Mouse (Mus musculus) ovary, postnatal 10 days (tissue): Measurements from ENCODE around the gene Rcc2.

ENCODE experiments used
- DNase-seq: peaks from one replicate; pipeline ENCODE4 v3.0.0; 2022; ENCODE audit warnings: low spot score

The Rcc2 gene

GRCm38 (mm10) chr4:140763158-140763557, 62.8 kb downstream of the Rcc2 start:
- no peak for DNase-seq

DNA sequence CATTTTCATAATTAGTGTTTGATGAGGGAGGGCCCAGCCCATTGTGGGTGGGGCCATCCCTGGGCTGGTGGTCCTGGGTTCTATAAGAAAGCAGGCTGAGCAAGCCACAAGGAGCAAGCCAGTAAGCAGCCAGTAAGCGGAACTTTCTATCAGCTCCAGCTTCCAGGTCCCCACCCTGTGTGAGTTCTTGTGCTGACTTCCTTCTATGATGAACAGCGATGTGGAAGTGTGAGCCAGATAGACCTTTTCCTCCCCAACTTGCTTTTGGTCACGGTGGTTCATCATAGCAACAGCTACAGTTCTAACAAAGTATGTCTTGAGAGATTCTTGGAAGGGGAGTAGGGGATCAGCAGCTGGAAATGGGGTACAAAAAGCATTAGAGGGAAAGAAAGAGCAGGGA, 65.6 kb downstream of the Rcc2 start:
- no peak for DNase-seq

DNA sequence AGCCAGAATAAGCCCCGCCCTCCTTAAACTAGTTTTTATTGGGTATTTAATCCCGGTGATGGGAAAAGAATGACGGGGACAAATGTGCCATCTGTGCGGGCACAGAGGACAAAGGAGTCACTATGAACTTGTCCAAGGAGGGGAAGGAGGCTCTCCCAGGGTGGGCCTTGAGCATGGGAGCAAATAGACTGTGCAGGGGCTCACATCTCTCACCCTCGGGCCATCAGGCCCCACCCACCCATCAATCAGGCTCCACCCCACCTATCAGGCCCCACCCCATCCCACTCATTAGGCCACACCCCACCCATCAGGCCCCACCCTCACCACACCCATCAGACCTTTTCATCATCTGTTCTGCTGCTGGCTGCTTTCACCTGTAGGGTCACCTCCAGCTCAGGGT, 68.6 kb downstream of the Rcc2 start:
- DNase-seq, result no peak

GRCm38 (mm10) chr4:140770433-140770832, 70.1 kb downstream of the Rcc2 start:
- DNase-seq, result no peak

DNA sequence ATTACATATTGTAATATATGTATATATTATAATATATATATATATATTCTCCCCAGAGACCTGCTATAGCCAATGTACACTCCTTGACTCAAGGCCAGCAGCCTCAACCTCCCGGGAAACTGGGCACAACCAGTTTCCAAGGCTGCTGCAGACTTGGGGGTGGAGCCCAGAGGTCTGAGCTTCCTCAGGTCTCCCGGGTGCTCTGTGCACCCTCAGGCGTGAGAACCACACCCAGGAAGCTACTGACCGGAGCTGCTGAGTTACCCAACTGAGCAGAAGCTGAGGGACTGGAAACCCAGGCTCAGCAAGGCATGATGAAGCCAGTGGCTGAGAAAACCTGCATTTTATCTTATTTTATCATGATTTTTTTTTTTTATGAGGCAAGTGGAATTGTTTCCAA, 70.8 kb downstream of the Rcc2 start:
- no peak for DNase-seq
